Mouse (Mus musculus) heart, postnatal 0 days (tissue): Measurements from ENCODE around the gene Ttc21a.

ENCODE experiments used
- CTCF ChIP-seq: IDR thresholded peaks from 2 replicates; pipeline ENCODE4 v1.5.1; 2016; ENCODE audit warnings: antibody characterized with exemption, control low read depth, low read depth
- EP300 ChIP-seq: IDR thresholded peaks from 2 replicates; pipeline ENCODE4 v1.6.1; 2016; ENCODE audit warnings: antibody characterized with exemption, low read depth

- TF ChIP-seq EP300 = no peak
- no peak for TF ChIP-seq CTCF
Observed at GRCm38 (mm10) chr9:119939646-119940045, 2.2 kb downstream of the Ttc21a start.
